Mouse (Mus musculus) induced T-regulatory cell, adult 2 months (primary cell): Measurements from ENCODE around the gene 9430015G10Rik.

Experiments
- DNase-seq: peaks from one replicate; pipeline ENCODE4 v3.0.0-alpha.2; 2012; ENCODE audit warnings: low read depth

The 9430015G10Rik gene

DNA sequence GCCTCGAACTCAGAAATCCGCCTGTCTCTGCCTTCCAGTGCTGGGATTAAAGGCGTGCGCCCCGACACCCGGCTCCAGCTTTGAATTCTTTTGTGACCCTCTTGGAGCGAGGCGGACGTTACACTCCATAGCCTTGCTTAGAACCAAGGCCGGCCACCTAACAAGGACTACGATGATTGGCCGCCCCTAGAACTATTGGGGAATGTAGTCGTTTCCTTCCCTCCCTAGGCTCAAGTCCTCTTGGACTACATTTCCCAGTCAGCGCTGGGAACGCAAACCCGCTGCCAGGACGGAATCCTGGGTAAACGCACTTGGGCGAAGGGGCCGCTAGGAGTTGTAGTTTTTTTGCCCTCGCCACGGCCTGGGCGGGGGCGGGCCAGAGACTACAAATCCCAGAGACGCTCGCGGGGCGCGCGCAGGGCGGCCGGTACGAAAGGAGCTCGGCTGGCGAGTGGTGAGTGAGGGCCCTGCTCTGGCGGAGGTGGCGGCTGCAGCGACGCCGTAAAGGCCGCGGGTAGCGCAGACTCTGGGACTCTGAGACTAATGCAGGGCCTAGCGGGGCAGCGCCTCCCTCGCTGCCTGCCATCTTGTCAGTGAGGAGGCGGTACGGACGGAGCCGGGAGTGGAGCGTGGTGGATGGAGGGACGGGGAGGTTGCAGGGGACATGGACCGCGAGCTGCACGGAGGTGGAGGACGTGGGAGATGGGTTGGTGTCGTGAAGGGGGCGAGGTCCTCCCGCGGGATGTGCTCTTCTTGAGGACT lies at the start of gene 9430015G10Rik:
9430015G10Rik (plus strand) TSS at position 413 of the 762 bp plus-strand sequence.
- DNase-seq = peak; percentile 98

DNA sequence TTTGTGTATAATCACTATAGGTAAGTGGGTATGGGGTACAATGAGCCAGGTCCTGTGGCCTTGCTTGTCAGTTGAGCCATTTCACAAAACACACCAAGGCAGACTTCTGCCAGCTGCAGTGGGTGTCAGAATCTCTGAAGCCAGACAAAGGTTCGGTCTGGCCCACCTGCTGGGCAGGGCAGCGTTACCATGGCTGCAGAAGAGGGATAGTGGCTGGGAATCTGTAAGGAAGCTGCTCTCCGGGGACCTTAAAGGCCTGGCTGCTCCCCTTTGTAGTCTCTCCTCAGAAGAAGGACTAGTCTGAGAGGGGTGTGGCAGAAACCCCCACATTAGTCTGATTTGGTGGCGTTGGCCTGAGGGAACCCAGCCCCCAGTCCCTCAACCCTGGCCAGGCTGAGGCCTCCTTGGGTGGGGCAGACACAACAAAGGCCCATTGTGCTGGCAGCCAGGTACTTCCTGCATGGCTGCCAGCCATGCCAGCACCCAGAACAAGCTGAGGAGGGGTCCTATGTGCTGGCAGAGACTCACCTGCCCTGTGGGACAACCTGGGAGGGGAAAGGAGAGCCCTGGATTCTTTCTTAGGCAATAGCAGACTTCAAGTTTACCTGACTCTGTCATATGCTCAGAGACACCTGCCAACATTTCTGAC lies 45.8 kb upstream of the 9430015G10Rik start:
- no peak for DNase-seq

- DNase-seq = no peak
These were observed 45.3 kb upstream of the 9430015G10Rik start for GRCm38 (mm10) chr4:156064510-156064897.

- DNase-seq = no peak
These were observed 44.5 kb upstream of the 9430015G10Rik start for GRCm38 (mm10) chr4:156065156-156065894.

GRCm38 (mm10) chr4:156067256-156067949 lies 42.4 kb upstream of the 9430015G10Rik start:
- DNase-seq = peak; percentile 60

DNA sequence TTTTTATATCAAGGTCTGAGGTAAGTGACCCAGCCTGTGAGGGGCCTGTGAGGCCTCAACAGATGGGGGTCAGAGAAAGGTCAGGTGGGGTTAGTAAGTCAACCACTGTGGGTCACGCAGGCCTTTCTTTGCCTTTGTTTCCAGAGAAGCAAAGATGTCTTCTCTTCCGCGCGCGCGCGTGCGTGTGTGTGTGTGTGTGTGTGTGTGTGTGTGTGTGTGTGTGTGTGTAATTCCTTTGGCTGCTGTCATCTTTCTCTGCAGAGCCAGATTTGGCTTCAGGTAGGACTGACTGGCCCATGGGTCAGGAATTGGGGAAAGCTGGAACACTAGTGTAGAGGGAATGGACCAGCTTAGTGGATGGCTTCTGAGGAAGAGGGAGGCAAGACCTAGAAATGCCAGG lies 40.1 kb upstream of the 9430015G10Rik start:
- no peak for DNase-seq

DNA sequence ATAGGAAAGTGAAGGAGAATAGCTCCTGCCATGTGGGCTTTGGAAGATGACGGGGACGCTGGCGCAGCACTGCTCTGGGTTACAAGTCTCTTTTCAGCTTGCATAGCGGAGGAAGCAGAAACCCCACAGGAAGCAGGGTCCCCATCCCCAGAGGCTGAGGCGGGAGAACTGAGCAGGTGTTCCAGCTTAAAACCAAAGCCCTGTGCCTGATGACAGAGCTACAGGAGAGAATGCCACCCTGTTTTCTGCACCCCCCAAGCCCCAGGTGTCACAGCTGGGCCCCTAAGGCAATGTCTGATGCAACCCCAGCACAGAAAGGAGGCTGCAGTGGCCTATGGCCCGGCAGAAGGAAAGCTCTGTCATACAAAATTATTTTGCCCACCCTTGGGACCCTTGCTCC lies 39.5 kb upstream of the 9430015G10Rik start:
- DNase-seq = peak; percentile 36

DNA sequence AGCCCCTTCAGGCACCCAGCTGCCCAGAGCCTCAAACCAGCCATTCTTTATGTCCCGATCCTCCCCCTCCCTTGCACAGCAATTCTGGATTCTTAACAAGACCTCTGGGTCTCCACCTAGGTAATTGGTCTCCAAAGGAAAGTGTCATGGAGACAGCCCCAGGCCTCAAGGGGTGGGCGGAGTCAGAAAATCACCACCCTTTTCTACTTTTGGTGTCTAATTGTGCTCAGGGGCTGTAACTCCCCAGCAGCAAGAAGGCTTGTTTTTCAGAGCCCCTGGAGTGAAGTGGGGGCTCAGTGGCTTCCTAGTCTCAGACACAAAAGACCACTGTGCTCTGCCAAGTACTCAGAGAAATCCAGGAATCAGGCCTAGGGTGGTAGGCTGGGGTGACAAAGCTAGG lies 39.1 kb upstream of the 9430015G10Rik start:
- no peak for DNase-seq

DNA sequence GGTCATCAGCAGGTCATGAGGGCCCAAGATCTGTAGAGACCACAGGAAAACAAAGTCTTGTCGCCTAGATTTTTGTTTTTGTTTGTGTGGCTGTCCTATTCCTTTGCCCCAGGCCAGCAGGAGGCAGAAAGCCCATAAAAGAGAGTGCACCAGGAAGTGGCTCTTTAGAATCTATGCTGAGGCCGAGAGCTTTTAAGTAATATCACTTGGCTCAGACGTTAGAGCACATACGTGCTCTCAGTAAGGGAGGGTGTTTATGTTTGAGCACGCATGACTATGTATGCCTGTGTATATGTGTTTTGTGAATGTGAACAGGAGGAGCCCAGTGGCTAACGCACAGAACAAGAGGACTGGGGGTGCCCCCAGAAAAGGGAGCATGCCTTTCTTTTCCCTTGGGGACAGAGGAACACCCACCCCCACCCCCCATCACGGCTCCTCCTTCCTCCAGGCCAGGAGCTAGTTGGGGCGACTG lies 32.8 kb upstream of the 9430015G10Rik start:
- DNase-seq = peak; percentile 67

DNA sequence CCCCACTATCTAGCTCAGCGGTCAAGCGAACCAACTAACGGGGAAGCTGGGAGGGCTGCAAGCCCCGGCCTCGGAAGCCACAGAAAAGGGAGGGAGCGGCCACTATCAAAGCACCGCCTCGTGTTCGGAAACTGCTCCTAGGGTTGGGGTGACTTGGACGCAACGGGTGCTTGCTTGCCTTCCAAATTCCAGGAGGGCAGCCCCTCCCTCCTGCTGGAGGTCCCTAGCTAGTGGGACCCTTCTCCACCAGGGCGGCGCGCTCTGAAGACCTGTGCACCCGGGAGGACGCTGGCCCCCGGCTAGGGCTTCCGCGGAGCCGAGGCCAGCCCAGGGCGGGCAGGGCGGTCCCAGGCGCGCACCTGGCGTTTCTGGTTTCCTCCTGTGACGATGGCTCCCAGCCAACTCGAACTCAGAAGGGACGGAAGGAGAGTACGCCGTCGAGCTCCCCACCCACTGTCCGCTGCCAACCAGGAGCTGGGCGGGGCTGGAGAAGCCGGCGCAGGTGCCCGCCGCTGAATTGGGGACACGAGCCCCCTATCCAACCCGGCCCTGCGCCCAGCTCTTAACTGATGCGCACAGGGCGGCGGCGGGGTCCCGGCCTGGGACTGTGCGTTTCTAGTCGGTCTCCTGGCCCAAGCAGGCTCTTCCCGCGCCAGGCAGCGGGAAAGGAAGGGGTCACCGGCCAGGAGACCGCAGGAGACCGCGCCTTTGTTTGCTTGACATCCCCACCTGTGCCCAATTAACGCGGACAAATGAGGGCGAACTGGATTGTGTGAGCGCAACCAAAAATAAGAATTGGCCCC lies 32.1 kb upstream of the 9430015G10Rik start:
- DNase-seq = peak; percentile 83

DNA sequence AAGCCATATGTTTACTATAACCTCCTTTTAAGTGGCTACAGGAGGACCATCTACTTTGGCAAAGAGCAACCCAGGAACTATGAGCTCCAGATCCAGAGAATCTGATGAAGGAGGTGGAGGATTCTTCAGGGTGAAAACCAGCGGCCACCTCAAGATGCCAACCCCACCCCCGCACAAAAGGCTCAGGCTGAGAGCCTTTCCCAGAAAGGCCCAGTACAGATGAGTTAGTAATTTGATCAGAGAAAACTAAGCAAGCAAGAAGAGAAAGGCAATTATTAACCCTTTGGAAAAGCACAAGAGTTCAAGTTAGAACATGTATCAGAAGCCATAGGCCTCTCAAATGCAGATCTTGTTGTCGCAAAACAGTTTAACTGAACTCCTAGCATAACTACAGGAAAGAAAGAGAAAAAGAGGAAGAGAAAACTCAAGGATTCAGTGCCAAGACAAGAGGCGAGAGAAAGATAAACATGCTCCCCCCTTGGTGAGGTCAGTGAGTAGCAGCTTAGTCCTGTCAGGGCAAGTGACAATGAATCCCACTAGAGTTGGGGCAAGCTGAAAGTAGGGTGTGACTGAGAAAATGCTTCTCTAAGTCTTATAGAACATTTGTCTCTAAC lies 27.1 kb upstream of the 9430015G10Rik start:
- DNase-seq = no peak

DNA sequence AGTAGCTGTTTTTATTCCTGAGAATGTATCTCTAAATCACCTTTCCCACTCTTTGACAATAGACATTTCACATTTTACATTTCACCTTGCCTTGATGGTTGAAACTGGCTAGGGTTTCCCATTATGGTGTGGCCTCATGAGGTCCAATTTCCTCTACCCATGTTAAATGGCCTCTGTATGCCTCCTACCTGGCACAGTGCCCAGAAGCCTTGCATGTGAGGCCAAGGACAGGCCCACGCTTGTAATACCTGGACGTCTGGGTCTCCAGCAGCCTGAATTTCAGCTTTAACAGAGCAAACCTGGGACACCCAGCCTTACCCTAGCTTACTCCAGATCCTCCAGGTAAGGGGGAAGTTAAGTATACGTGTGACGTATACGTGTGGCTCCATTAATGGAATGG lies 26.4 kb upstream of the 9430015G10Rik start:
- no peak for DNase-seq

- DNase-seq = no peak
These were observed 25.5 kb upstream of the 9430015G10Rik start for GRCm38 (mm10) chr4:156084096-156084879.

GRCm38 (mm10) chr4:156085256-156085655 lies 24.5 kb upstream of the 9430015G10Rik start:
- DNase-seq = no peak

GRCm38 (mm10) chr4:156087398-156088087 lies 22.2 kb upstream of the 9430015G10Rik start:
- no peak for DNase-seq

DNA sequence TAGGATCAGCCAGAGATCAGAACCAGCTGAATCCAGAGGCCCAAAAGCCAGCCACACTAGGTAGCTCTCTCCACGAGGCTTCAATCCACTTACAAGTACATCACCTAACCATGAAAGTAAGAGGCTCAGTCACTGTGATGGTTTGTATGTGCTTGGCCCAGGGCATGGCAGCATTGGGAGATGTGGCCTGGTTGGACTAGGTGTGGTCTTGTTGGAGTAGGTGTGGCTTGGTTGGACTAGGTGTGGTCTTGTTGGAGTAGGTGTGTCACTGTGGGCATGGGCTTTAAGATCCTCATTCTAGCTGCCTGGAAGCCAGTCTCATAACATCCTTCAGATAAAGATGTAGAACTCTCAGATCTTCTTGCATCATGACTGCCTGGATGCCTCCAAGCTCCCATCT lies 18.5 kb upstream of the 9430015G10Rik start:
- DNase-seq = no peak

DNA sequence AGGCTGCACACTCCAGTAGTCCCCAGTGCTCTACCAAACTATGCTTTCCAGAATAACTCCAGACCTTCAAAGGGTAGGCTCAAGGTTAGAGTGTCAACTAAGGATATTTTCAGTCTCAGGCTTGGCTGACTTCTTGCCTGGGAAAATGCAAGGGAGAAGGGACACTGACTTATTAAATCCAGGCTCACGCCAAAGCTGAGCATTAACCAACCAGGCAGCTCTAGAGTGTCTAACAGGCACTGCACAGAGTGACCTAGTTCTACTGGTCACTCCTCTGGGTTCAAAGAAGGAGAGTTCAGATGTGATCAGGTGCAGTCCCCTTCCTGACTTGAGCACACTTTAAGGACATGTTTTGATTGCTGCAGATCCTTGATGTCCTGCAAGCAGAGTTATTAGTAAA lies 17.0 kb upstream of the 9430015G10Rik start:
- DNase-seq = no peak

DNA sequence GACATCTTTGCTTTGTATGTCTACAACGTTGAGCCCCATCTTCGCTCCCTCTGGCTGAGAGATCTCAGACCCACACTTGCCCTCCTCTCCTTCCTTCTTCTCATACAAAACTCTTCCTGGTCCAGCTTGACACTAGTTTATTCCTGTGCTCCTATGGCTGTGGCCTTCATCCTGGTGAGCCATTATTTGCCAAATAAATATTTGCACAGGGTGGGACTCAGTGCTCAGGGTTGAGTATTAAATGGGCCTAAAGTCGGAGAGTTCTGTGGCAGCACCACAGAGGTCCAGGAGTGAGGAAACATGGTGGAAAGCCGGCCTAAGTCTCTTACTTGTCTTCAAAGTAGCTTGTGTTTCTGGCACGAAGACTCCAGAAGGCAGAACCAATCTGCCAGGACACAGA lies 16.0 kb upstream of the 9430015G10Rik start:
- DNase-seq = no peak

DNA sequence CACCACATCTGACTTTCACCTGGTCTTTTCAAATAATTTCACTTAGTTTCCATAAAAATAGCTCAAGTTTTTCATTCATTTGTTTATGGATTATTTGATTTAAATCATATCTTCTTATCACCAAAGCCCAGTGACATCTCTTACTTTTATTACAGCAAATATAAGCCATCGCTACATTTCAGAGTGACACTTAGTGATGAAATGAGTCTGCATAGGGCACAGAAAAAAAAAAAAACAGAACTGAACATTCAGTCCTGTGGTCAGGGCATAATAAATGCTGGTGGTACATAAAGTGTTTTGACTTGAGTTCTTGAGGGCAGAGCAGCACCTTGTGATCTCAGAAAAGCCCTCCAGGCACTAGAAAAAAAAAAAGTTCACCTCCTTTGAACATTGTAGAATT lies 13.6 kb upstream of the 9430015G10Rik start:
- no peak for DNase-seq
